Mouse (Mus musculus) kidney, adult 2 months (tissue): ENCODE measurements around the gene 1700017B05Rik.

Source experiments
- CTCF ChIP-seq: fragments of 200-500 bp; conservative IDR thresholded peaks from 2 replicates; pipeline ENCODE4 v1.5.1; 2011; ENCODE audit warnings: low read depth, mild to moderate bottlenecking, control low read depth, low read length, moderate library complexity, mixed read lengths; ENCODE audit not compliant: insufficient read depth, insufficient read length
- POLR2A ChIP-seq: fragments of 200-500 bp; IDR thresholded peaks from one replicate; pipeline ENCODE4 v1.6.1; 2011; ENCODE audit warnings: low read depth, low read length, control low read depth

DNA sequence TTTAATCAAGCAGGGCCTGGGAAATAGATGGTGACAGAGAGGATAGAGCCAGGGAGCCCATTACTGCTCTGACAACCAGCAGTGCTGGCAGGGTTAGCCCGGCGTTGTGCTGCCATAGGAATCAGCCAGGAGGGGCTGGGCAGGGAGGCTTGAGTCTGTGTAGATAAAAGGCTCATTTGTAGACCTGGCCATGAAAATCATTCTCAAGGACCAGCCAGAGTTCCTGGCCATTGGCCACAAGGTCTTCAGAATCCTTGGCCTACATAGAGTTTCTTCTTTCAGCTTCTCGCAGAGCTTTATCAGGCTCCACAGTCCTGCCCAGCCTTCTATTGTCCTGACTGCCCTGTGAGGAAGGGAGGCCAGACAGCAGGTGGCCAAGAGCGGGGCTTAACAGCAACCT, 17.0 kb upstream of the 1700017B05Rik start:
- TF ChIP-seq CTCF = no peak
- no peak for TF ChIP-seq POLR2A
